Mouse (Mus musculus) T-helper 17 cell (primary cell): Measurements from ENCODE around the gene E2f3.

ENCODE experiments used
- in situ Hi-C, 2 experiments: fragments of 300-600 bp; cut with MboI, MseI; formaldehyde crosslinking; loops; 1 replicate in 1 of 2; 2 replicates in 1 of 2; pipeline ENCODE4 v1.15.1; 2025; ENCODE audit warnings: high pct_unique_total_duplicates in 2 of 2

The E2f3 gene

DNA sequence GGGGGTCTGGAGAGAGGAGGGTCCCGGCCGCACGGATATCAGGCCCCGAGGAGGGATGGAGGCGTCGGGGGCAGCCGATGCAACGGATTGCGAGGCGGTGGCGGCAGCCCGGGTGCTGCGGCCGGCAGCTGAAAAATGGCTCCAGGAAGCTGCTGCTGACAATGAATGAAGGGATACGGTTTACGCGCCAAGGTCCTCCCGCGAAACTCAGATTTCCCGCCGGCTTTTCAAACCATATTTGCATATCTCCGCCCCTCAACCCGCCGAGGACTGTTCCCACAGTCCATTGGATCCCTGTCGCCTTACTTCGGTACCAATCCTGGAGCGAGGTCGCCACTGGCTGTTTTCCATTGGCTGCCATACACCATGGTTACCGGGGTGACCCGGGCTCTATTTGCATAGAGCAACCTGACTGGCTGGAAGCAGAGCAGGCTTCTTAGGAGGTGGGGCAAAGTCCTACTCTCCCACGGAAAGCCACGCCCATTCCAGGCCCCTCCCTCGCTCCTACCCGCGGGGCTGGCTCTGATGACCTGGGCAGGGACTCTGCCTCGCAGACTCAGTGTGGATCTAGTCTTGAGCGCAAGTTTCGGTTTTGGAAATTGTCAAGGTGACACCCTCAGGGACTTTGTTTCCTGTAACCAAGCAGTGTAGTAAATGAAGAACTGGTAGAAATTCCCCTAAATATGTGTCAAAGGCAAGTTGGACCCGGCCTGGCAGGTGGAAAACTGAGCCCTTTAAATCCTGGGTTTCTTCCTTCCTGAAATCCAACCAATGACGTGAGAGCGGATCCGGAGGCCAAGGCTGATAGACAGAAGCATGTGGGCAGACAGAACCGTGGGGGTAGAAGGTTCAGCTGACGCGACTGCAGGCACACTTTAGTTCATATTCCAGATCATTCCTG lies at the start of gene E2f3:
Gene E2f3 (minus strand): TSS at position 209 of the 901 bp plus-strand sequence.
- in situ Hi-C loops: loop anchor here (5.0 kb wide), 3 partner anchors 96 to 129 kb away; partner anchors contain the start of gene Cdkal1 (in 1 of the 2)

DNA sequence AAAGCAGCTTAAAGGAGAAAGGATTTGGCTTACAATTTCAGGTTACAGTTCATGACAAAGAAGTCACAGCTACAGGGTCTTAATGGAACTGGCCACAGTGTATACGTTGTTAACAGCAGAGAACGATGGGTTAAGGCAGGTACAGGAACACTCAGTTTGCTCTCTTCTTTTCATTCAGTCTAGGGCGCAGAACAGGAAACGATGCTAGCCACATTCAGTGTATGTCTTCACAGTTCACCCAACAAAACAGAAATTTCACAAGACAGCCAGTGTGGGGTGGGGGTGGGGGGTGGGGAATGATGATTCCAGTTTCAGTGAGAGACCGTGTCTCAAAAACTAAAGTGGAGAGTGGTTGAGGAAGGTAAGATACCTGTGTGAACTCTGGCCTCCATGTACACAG lies 48.7 kb upstream of the E2f3 start:
- in situ Hi-C loops: no loop called here

DNA sequence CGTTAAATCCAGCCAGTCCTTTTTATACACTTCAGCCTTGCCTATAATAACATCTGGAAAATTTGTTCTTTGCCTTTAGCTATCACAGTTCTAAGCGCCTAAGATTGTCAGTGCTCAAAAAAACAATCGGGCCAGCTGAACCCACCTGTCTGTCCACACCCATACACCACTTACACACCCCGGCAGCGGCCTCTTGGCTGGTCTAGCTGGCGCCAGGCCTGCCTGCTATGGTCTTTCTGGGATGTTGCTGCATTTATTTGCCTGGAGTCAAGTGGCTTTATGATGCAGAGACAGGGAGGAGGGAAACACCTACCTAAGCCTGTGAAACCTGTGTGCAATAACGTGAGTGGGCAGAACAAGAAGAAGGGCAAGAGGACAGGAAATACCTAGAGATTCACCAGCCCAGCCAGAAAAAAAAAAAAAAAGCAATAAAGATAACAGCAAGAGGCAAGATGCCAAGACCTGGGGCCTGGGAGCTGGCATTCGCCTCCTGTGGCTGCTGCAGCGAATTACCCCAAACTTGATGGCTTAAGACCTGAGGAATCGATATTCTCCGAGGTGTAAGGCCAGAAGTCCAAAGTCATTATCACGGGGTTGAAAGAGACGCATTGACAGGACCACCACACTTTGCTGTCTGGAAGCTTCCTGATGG lies 45.9 kb upstream of the E2f3 start:
- in situ Hi-C loops: no loop called here

DNA sequence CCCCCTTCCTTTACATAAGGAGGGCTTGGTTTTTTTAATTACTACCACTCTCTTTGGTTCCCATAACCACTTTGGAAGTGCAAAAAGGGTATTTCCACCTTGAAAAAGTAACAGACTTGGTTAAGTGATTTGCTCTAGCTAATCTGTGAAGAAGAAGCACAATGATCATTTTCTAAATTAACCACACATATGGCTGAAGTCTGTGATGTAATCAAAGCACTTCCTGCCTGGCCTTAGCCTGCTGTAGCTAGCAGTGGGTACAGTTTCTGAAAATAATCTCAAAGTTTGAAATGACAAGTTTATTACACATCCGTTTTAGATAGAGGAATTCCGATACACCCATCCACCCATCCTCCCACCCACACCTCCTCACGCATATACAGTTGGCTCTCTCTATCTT lies 42.0 kb upstream of the E2f3 start:
- in situ Hi-C loops: no loop called here

DNA sequence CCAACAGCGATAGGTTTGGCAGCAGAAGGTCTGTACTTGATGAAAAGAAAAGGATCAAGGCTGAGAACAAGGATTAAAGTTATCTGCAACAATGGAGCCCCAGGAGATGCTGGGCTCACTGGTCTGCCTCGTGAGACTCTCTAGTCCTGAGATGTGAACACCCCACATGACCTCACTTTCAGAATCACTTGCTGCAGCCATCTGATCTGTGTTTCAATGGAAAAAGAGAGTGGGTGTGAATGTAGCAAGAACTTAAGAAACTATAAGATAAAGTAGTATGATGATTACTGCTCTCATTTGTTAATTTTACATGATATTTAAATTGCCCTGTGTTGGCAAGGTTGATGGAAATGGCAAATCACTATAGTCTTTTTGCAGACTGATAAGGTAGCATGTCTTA lies 36.6 kb upstream of the E2f3 start:
- in situ Hi-C loops: no loop called here

DNA sequence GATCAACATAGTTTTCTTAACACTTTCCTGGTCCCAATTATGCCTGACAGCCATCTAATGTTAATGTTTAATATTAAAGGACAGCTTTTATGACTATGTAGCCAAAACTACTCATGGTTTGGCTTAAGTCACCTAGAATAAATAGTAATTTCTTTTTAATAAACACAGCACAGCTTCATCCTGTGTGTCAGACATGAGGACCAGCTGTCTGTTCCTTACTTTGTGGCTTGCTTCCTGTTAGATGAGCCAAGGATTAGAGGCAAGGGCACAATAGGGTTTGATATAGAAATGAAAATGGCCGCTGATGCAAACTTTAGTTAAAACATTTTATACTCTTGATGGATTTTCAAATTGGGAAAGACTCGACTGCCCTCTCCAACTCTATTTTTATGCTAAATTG lies 32.7 kb upstream of the E2f3 start:
- in situ Hi-C loops: no loop called here

DNA sequence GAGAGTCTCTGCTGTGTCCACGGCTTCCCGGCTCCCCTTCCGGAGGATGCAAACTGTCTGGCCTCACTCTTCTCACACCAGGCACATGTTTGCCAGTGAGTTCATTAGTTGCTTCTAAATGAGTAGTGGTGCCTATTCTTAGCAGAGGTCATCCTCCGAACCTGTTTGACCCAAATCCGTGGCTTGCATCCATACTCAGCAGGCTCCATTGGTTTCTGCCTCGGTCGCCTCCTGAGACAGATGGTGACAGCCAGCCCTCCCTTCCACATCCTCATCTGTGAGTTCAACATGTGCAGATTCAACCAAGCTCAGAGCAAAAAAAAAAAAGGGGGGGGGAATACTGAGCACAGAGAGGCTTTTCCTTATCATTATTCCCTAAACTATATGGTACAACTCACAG lies 31.7 kb upstream of the E2f3 start:
- in situ Hi-C loops: no loop called here

DNA sequence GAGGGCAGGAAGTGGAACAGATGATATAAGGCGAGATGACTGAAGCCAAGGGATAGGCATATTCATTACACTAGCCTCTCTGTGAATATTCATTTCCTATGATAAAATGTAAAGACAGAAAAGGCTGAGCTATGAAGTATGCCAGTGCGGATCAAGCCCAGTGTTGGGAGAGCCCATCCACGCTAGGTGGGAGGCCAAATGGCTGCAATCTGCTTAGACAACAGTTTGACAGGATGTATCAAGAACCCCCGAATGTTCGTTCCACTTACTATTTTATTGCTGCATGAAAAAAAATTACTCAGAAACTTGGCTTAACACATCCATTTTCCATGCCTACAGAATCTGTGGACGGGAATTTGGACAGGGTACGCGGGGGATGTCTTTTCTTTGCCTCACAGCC lies 28.7 kb upstream of the E2f3 start:
- in situ Hi-C loops: no loop called here

DNA sequence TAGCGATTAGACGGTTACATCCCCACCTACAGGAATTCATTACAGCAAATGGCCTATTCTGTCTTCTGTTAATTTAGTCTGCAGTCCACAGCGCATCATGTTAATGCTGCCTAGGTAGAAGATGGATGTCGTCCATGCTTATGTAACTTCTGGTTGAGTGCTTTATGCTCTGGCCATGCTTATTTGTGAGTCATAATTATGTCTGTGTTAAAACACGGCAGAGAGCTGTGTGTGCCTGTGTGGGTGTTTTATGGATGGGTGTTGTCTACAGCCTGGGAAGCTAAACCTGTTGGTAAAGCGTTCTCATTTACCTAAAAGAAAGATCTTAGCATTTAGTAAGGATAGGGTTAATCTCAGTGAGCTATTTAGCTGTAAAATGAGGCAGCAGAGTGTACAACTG lies 26.4 kb upstream of the E2f3 start:
- in situ Hi-C loops: no loop called here

DNA sequence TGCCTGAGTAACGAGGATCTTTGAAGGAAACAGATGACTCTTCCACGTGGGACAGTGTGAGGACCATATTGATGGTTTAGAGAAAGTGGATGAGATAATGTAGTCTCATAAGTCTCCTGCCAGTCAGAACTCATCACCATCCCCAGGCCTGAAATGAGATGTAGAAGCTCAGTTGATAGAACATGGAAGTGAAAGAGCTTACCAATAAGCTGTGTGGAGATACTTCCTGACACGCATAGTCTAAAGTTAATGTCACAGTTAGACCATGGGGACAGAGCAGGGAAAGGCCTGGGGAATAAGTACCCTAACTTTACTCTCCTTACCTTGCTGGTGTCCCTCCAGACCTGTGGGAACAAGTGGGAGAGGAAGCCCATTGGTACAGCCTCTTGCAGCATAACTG lies 22.9 kb upstream of the E2f3 start:
- in situ Hi-C loops: no loop called here

DNA sequence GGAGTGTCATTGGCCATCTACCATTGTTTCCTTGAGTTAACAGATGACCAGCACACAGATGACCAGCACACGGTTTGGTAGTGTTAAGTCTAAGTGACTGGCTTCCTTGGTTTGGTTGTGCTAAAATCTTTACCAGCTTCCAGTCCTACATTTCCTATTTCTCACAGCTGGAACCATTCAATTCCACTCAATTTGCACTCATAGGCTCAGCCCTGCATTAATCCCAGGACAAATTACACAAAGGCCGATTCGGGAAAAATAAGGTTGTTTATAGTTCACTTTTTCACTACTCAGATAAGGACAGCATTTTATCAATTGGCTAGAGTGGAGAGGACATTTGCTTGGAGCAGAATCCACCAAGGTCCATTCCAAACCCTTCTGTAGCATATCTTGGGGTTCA lies 19.6 kb upstream of the E2f3 start:
- in situ Hi-C loops: no loop called here

DNA sequence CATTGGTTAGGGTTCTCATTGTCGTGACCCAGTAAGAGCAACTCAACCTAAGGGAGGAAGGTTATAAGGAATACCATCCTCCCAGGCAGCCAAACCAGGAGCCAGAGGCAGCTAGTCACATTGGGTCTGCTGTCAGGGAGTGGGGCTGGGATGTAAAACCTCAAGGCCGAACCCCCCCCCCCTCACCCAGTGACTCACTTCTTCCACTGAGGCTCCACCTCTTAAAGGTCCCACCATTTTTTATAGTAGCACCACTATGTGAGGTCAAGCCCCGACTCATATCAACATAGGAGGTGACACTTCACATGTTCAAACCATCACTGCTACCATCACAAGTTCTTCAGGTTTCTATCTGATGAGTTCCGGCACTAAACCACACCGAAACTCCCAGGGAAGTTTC lies 19.0 kb upstream of the E2f3 start:
- in situ Hi-C loops: no loop called here

DNA sequence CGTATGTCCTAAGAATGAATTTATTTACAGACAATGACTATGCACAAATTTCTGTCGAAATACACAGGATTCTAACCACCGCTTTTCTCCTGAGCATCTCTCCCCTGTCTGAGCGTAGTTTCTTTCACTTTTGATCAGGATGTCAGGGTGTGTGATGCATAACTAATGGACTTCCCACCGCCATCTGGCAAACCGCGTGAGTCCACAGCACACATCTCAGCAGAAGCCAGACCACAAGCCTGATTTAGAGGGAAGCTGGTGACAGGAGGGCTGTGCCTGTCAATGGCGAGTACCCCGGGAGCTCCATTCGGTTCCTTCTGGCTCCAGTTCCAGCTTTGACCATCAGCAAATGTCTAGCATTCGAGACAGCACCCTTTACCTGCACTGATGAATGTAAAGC lies 17.3 kb upstream of the E2f3 start:
- in situ Hi-C loops: no loop called here

DNA sequence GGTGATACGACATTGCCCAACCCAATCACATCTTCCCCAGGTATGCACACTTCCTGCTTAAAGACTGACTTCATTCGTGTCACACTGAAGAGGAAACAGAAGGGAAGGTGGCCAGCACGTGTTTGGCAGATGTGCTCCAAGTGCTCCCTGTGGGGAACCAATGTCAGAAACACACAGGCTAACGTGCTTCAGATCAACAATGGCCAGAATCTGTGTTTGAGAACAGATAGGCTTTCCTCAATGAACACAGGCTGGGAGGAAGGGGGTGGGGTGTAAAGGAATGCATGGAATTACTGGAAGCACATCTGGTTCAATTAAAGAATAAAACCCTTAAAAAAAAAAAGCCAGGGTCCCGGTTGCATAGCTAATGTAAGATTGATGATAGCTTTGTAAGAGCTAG lies 15.2 kb upstream of the E2f3 start:
- in situ Hi-C loops: no loop called here

DNA sequence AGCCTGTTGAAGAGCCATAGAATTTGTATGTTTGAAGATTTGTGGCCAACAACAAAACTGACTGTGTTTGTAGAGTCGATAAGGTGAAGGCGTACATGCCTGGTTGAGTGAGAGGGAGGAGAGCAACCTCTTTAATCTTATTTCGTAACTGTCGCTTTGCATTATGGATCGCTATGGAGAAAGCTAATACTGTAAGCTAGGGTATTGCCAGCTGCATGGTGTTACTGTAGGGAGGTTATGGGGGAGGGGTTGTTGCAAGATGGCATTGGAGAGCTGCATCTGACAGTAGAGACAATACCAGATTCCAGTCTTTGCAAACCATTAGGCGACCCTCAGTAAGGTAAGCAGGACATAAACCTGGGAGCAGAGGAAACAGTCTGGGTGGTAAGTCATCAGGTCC lies 2.1 kb upstream of the E2f3 start:
- in situ Hi-C loops: loop anchor here (5.0 kb wide), 3 partner anchors 94 to 131 kb away; partner anchors contain the start of gene Cdkal1 (in 1 of the 2)

DNA sequence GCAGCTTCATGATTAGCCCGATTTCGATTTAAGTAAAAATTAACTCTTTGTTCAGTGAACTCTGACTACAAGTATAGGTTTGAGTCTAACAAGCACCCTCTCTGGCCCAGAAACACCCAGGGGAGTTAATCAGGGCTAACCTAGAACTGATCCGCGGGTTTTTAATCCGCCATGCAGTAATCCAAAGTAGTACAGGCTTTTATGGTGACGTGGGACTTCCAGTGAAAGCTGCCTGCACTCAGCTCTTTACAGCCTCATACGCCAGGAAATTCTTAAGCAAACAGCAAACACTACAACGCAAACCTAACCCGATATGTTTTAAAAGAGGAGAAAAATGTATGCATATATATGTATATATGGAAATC lies 875 bp upstream of the E2f3 start:
- in situ Hi-C loops: loop anchor here (5.0 kb wide), 3 partner anchors 96 to 129 kb away; partner anchors contain the start of gene Cdkal1 (in 1 of the 2)

DNA sequence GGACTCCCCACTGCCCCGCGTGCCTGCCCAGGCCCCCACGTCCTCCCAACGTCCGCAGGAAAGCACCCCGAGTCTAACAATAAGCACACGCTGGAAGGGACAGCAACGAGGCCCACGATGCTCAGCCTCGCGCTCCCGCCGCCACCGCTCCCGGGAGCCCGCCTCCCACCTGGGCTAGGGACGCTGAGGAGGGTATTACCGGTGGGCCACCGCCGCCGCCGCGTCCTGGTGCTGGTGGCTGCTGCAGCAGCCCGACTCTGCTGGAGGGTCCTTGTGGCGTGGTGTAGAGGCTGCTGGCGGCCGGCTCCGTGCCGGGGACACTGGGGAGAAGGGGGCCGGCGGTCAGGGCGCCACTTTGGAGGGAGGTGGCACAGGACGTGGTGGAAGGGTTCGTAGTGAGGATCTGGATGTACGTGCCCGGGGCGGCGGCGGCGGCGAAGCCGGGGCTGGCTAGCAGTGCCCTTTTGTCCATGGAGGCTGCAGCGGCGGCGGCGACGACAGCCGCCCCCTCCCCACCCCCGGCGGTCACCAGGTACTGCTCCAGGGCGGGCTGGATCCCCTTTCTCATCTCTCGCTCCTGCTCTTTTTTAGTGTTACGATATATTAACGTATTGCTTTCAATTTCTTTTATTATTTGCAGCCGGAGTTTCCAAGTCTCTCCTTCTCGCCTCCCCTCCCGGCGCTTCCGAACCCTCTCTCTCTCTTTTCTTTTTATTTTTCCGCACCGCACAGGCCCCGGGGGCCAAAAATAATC lies 585 bp downstream of the E2f3 start:
- in situ Hi-C loops: loop anchor here (5.0 kb wide), 3 partner anchors 97 to 128 kb away; partner anchors contain the start of gene Cdkal1 (in 1 of the 2)

DNA sequence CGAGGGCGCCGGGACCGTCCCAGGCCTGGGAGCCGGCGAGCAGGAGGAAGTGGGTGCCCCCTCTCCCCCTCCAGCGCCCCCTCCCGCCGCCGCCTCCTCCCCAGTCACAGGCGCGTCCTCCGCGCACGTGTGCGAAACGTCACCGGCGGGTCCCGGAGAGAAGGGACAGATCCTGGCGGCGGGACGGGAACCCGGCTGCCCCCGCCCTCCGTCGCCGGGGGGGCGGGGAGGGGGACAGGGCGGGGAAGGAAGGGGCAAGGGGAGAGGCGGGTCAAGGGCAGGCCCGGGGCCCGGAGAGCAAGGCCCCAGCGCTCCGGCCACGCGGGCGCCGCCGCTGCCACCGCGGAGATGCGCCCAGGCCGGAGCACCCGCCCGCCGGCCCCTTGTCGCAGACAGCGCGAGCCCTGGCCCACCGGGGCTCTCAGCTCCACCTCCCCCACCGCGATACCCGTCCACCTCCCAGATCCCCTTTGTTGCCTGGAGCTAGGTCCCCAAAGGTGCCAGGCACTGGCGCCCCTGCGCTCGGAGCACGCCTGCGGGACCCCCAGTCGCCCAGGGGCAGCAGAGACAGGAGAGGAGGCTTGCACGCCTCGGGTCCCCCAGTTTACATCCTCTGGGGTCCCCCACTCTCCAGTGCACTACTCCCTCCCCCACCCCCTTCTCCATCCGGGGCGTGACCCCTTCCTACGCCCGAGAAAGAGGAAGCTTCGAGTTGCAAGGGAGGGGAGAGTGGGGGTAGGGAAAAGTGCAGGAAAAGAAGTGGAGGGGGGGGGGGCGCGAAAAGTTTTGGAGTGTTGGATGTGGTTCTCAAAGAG lies 1.4 kb downstream of the E2f3 start:
- in situ Hi-C loops: loop anchor here (5.0 kb wide), 5 partner anchors 53 to 1027 kb away; partner anchors contain the start of gene Cdkal1 (in 1 of the 2)

DNA sequence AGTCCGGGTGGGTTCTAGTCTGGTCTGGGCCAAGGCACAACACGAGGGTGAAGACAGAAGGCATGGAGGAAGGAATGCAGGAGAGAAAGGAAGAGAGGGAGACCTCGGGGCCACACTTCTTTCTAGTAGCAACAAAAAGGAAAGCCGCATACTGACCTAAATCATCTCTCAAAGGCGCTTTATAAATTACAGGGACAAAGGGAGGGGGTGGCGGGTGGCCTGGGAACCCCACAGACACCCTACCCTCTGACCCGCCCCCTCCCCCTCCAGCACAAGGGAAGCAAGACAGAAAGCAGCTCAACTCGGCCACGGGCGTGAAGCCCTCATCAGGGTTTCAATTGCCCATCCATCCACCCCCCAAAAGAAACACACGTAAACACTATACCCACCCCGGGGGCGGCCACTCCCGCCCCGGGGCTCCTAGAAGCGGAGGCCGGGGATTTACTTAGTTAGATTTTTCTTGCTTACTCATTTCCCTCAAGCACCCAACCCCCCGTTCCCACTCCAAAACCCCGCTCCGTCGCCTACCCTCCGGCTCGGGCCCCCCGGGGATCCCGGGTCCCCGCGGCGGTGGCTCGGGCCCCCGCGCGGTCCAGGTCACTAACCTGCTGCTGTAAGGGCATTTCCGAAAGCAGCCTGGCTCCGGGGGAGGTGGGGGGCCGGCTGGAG lies 2.2 kb downstream of the E2f3 start:
- in situ Hi-C loops: loop anchor here in 1 of 2 experiments (5.0 kb wide), 2 partner anchors 54 to 1026 kb away; no protein-coding TSS in a partner anchor

DNA sequence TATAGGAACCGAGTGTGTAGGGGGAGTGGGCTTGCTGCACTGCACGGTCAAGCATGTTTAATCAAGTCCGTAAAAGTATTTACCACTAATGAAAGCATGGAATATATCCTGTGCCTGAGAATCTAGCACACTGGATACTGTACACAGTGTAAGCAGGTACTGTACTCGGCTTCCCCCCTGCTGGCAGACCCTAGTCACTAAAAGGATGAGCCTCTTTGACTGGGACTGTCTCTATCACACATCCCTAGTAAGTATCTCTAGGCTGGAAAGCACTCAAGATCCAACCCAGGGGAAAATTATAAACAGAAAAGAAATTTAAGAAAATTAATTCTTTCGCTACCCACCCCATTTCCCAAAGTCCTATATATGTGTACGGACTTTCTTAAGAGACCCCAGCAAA lies 2.8 kb downstream of the E2f3 start:
- in situ Hi-C loops: loop anchor here in 1 of 2 experiments (5.0 kb wide), 2 partner anchors 54 to 1026 kb away; no protein-coding TSS in a partner anchor
